Mouse (Mus musculus) forebrain, embryonic 14.5 days (tissue): ENCODE measurements around the gene Lyrm4. TPM values are rescaled to one million over a fixed set of nuclear protein-coding genes. Genes with fewer than 3 reads are reported as not detected.

Experiments used
- ATAC-seq: fragments of 200-750 bp; cut with Nextera tagmentation; 2 replicates; pipeline ENCODE4 v1.8.0; 2017; ENCODE audit warnings: mild to moderate bottlenecking, moderate library complexity
- DNase-seq: peaks from one replicate; pipeline ENCODE4 v3.0.0-alpha.2; 2015; ENCODE audit warnings: low spot score
- H3K27ac ChIP-seq: fragments of 300-500 bp; sonication (generic); 2 replicates; pipeline ENCODE4 v1.5.1; 2014; ENCODE audit warnings: low read depth, mild to moderate bottlenecking, control low read depth, low read length, moderate library complexity
- H3K27me3 ChIP-seq: fragments of 300-500 bp; sonication (generic); replicated peaks from 2 replicates; pipeline ENCODE4 v1.6.1; 2014; ENCODE audit warnings: low read length, control low read depth, mixed read lengths; ENCODE audit not compliant: control insufficient read depth, insufficient read depth
- H3K36me3 ChIP-seq: fragments of 300-500 bp; sonication (generic); 2 replicates; pipeline ENCODE4 v1.6.1; 2014; ENCODE audit warnings: low read length, control low read depth; ENCODE audit not compliant: control insufficient read depth, insufficient read depth
- H3K4me1 ChIP-seq: fragments of 300-500 bp; sonication (generic); 2 replicates; pipeline ENCODE4 v1.6.1; 2014; ENCODE audit warnings: antibody characterized with exemption, low read length, control low read depth; ENCODE audit not compliant: control insufficient read depth, insufficient read depth
- H3K4me2 ChIP-seq: fragments of 300-500 bp; sonication (generic); 2 replicates; pipeline ENCODE4 v1.6.1; 2014; ENCODE audit warnings: mild to moderate bottlenecking, control low read depth, low read length
- H3K4me3 ChIP-seq: fragments of 300-500 bp; sonication (generic); 2 replicates; pipeline ENCODE4 v1.5.1; 2014; ENCODE audit warnings: low read depth, low read length, control low read depth
- H3K9ac ChIP-seq: fragments of 300-500 bp; sonication (generic); 2 replicates; pipeline ENCODE4 v1.6.1; 2014; ENCODE audit warnings: mild to moderate bottlenecking, low read length, control low read depth, moderate library complexity
- H3K9me3 ChIP-seq: fragments of 300-500 bp; sonication (generic); replicated peaks from 2 replicates; pipeline ENCODE4 v1.6.1; 2016; ENCODE audit warnings: low read length, control low read depth, mixed read lengths; ENCODE audit not compliant: control insufficient read depth
- WGBS: fragments of 180-500 bp; shearing (Covaris S2); extraction: QIAGEN DNeasy Blood & Tissue Kit; methylation state at CpG from one replicate; pipeline ENCODE4 v1.1.7; 2014; 5-methylcytosine and 5-hydroxymethylcytosine counted together
- polyA plus RNA-seq: library from polyadenylated mRNA; unstranded; fragments of >200 nt; fragmentation: Nextera tagmentation; extraction: Ambion mirVana; gene quantifications from 2 replicates; pipeline ENCODE4 v1.2.1, GENCODE M21; 2014

The Lyrm4 gene
- polyA plus RNA-seq, 1 experiment from 2014 or later = 41.3 TPM

GRCm38 (mm10) chr13:36084701-36085100, 32.6 kb downstream of the Lyrm4 start:
- Histone ChIP-seq H3K4me1 (no peaks in the 10 kb centered on the region), H3K9ac (no peak overlapping the region), H3K36me3 (peaks cover 12% of the 10 kb centered on the region; the same call in 1 of the 2 replicates), H3K4me2 (no peak overlapping the region), H3K27ac (no peak overlapping the region), H3K9me3 (no peaks in the 10 kb centered on the region), H3K4me3 (no peak overlapping the region), H3K27me3 (no peaks in the 10 kb centered on the region)
- DNase-seq (no peak), ATAC-seq (no peak)
- 86% methylated on average over 3 of the region's 3 CpGs for WGBS

- Histone ChIP-seq H3K36me3 (no peaks in the 10 kb centered on the region), H3K27ac (no peak overlapping the region), H3K4me3 (no peak overlapping the region), H3K9me3 (no peaks in the 10 kb centered on the region), H3K4me2 (no peak overlapping the region), H3K27me3 (no peaks in the 10 kb centered on the region), H3K9ac (no peak overlapping the region), H3K4me1 (no peaks in the 10 kb centered on the region)
- no peak for DNase-seq
- no peak for ATAC-seq
- WGBS = 96% methylated on average over 3 of the region's 3 CpGs
These were observed 35.7 kb downstream of the Lyrm4 start for GRCm38 (mm10) chr13:36081591-36081990.

GRCm38 (mm10) chr13:36074484-36074883, 42.8 kb downstream of the Lyrm4 start:
- no peak for DNase-seq
- H3K9ac ChIP-seq = no peak overlapping the region
- no peaks in the 10 kb centered on the region for H3K36me3 ChIP-seq
- no peak overlapping the region for H3K4me2 ChIP-seq
- H3K27me3 ChIP-seq = no peaks in the 10 kb centered on the region
- 82% methylated on average over 3 of the region's 3 CpGs for WGBS
- H3K27ac ChIP-seq = no peak overlapping the region
- no peak overlapping the region for H3K4me3 ChIP-seq
- no peak for ATAC-seq
- H3K9me3 ChIP-seq = no peaks in the 10 kb centered on the region
- no peaks in the 10 kb centered on the region for H3K4me1 ChIP-seq

GRCm38 (mm10) chr13:36066676-36067075, 50.6 kb downstream of the Lyrm4 start:
- H3K27me3 ChIP-seq = no peaks in the 10 kb centered on the region
- ATAC-seq = no peak
- 69% methylated on average over 2 of the region's 2 CpGs for WGBS

GRCm38 (mm10) chr13:36057489-36057888, 59.8 kb downstream of the Lyrm4 start:
- no peaks in the 10 kb centered on the region for H3K36me3 ChIP-seq
- H3K4me2 ChIP-seq = no peak overlapping the region
- H3K27me3 ChIP-seq = no peaks in the 10 kb centered on the region
- H3K4me1 ChIP-seq = no peaks in the 10 kb centered on the region
- H3K9ac ChIP-seq = no peak overlapping the region
- ATAC-seq (no peak), DNase-seq (no peak)
- no peaks in the 10 kb centered on the region for H3K9me3 ChIP-seq
- H3K27ac ChIP-seq = no peak overlapping the region
- 62% methylated on average over 2 of the region's 2 CpGs for WGBS
- no peak overlapping the region for H3K4me3 ChIP-seq

More at GRCm38 (mm10) chr13:36066676-36067075, 50.6 kb downstream of the Lyrm4 start:
- H3K36me3 ChIP-seq = no peaks in the 10 kb centered on the region
- no peak overlapping the region for H3K9ac ChIP-seq
- H3K4me3 ChIP-seq = no peak overlapping the region
- no peak for DNase-seq
- no peaks in the 10 kb centered on the region for H3K9me3 ChIP-seq
- no peak overlapping the region for H3K27ac ChIP-seq
- H3K4me1 ChIP-seq = no peaks in the 10 kb centered on the region
- no peak overlapping the region for H3K4me2 ChIP-seq

GRCm38 (mm10) chr13:36056925-36057324, 60.4 kb downstream of the Lyrm4 start:
- no peak overlapping the region for H3K27ac ChIP-seq
- no peaks in the 10 kb centered on the region for H3K4me1 ChIP-seq
- no peak for ATAC-seq
- no peak overlapping the region for H3K9ac ChIP-seq
- no peaks in the 10 kb centered on the region for H3K27me3 ChIP-seq
- no peak overlapping the region for H3K4me3 ChIP-seq
- no peak overlapping the region for H3K4me2 ChIP-seq
- H3K36me3 ChIP-seq = no peaks in the 10 kb centered on the region
- H3K9me3 ChIP-seq = no peaks in the 10 kb centered on the region
- DNase-seq = no peak
- WGBS = 90% methylated on average over 4 of the region's 4 CpGs

GRCm38 (mm10) chr13:36056509-36056908, 60.8 kb downstream of the Lyrm4 start:
- H3K4me1 ChIP-seq = no peaks in the 10 kb centered on the region
- no peak overlapping the region for H3K9ac ChIP-seq
- no peaks in the 10 kb centered on the region for H3K9me3 ChIP-seq
- no peaks in the 10 kb centered on the region for H3K27me3 ChIP-seq
- H3K4me2 ChIP-seq = no peak overlapping the region
- no peak overlapping the region for H3K4me3 ChIP-seq
- H3K27ac ChIP-seq = no peak overlapping the region
- no peaks in the 10 kb centered on the region for H3K36me3 ChIP-seq
- no peak for DNase-seq
- ATAC-seq = no peak
- 89% methylated on average over 1 of the region's 1 CpGs for WGBS

GRCm38 (mm10) chr13:36035528-36035927, 81.8 kb downstream of the Lyrm4 start:
- DNase-seq (no peak), ATAC-seq (no peak)
- Histone ChIP-seq H3K27me3 (no peaks in the 10 kb centered on the region), H3K36me3 (no peaks in the 10 kb centered on the region), H3K4me1 (no peaks in the 10 kb centered on the region), H3K9ac (no peak overlapping the region), H3K4me3 (no peak overlapping the region), H3K9me3 (no peaks in the 10 kb centered on the region), H3K4me2 (no peak overlapping the region), H3K27ac (no peak overlapping the region)
- WGBS = 94% methylated on average over 4 of the region's 4 CpGs

GRCm38 (mm10) chr13:36031959-36032358, 85.4 kb downstream of the Lyrm4 start:
- no peaks in the 10 kb centered on the region for H3K4me1 ChIP-seq
- no peak overlapping the region for H3K27ac ChIP-seq
- no peaks in the 10 kb centered on the region for H3K27me3 ChIP-seq
- H3K4me3 ChIP-seq = no peak overlapping the region
- H3K36me3 ChIP-seq = no peaks in the 10 kb centered on the region
- H3K4me2 ChIP-seq = no peak overlapping the region
- H3K9ac ChIP-seq = no peak overlapping the region
- no peak for ATAC-seq
- H3K9me3 ChIP-seq = no peaks in the 10 kb centered on the region
- no peak for DNase-seq
- WGBS = 82% methylated on average over 9 of the region's 9 CpGs
